Mouse (Mus musculus): ENCODE results near the gene Igfbp7.
A peak's percentile ranks its signal among the peaks of the same experiment; 100 is the strongest.

Gene Igfbp7

GRCm38 (mm10) chr5:77405455-77406057 lies 2.3 kb downstream of the Igfbp7 start:
- DNase-seq (ENCODE audit: low spot score), result no peak

DNA sequence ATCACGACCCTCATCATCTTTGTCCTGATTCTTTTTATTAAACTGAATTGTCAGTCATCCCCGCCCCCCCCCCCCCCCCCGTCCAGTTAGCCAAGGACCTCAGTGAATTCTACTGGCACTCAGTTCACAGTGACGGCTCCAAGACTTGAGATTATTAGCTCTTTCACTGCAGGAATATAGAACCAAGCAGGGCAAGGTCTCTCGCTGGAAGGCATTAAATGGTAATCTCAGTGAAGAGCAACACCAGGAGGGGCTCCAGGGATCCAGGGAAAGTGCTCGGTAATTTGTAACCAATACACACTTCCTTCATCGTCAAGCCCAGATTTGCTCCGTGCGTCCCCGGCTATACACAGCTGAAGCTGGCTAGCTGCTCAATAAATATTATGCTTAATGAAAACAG lies 2.9 kb downstream of the Igfbp7 start:
- no peak for DNase-seq (ENCODE audit: low spot score)

DNA sequence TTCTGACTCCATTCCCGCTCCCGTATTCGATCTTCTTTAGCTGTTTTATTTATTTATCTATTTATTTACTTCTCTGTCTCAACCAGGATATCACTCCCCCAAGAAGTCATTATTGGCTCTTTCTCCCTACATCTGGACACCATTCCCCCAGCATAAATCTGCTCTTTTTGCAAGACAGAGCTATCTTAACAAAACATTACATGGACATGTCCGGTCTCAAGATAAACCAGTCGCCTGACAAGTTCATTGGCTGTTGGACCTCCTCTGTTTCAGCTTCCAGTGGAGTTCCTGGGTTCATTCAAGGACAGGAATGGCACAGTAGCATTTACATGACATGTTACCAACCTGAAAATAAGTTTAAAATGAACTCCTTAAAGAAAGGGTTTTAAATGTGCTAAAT lies 4.9 kb downstream of the Igfbp7 start:
- DNase-seq (ENCODE audit: low spot score), result no peak

GRCm38 (mm10) chr5:77402137-77402536 lies 5.7 kb downstream of the Igfbp7 start:
- no peak for DNase-seq (ENCODE audit: low spot score)

DNA sequence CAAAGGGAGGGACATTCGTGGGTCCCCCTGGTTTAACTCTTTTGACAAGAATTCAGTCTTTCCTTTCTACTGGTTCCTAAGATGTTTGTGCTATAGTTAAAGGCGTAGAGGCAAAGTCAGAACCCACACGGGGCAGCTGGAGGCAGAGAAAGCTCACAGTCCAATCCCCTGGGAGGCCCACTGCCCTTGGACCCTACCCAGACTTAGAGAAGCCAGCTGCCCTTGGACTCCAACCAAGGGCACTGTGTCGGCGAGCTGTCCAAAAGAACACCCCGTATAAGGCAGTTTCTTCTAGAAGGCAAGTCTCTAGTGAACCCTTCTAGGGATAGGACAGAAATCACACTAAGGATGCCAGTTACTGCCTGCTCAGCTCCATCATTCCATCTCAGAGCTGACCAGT lies 7.0 kb downstream of the Igfbp7 start:
- no peak for DNase-seq (ENCODE audit: low spot score)

- DNase-seq (ENCODE audit: low spot score), result no peak
These were observed 7.7 kb downstream of the Igfbp7 start for GRCm38 (mm10) chr5:77400151-77400550.

DNA sequence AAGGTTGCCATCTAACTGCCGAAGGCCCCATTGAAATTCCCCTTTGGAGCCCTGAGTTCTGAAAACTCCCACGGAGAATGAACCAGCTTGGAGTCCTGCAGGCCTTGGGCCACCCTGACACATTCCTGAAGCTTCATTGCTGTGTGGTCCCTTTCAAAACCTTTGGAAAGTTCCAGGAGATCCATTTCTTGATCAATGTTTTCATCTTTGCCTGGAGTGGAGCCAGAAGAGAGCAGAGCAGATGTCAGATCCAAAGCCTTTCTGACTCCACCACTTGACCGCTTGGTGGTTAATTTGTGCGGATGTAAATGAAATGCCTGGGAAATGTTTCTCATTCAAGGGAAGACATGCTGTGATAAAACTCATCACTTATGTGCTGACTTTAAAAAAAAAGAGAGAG lies 8.8 kb downstream of the Igfbp7 start:
- DNase-seq (ENCODE audit: low spot score), result no peak

DNA sequence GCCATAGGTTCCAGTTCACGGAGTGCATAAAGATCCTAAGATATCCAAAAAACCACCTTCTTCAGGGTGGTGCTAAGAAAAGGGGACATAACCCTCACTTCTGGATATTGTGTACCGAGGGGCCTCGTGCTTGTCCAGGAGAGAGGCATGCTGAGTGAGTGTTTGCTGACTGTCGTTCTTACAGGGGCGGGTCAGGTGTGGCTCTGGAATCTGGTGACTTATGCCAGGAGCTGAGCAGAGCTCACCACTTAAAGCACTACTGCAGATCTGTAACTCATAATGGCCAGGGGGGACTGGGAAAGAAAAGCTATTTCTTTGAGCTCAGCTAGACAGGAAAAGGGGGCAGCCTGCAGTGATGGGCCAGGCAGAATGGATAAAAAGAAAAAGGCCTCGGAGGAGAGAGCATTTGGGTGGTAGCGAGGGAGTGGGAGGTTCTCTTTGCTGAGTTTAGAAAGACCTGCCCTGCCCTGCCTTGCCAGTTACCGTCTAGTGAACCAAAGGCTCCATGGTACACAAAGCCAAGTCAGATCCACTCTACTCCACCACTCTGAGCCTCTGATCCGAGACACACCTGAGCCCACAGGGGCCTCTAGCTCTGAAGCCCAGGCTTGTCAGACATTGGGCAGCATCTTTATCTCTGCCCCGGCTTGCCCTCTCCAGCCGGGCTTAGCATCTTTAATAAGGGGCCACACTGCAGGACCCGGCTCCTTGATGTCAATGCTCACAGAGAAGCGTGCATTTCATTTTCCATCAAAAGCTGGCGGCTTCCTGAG lies 9.4 kb downstream of the Igfbp7 start:
- no peak for DNase-seq (ENCODE audit: low spot score)

DNA sequence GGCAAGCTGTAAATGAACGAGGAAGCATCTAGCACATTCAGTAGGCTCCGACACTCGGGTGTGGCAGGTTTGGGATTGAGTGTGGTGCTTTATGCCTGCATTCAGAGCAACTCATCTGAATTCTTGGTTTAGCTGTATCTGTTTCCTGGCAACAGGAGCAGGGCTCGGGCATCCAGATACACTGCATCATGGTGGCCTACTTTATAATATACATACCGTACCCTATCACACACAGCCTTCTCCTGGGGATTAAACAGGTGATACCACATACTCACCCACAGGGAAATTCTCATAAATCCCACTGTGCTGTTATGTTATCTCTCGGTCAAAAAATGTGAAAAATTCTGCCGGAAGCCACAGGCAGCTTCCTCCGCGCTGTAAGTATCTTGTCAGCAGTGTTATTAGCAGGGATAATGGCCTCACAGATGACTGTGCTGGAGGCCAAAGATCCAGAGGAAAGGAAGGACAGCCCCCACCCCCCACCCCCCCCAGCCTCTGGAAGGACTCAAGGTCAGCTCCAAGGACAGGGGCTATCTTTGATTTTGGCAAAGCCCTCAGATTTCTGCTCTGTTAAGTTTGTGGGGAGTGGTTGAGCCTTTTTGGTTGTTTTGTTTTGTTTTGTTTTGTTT lies 13.7 kb downstream of the Igfbp7 start:
- DNase-seq (ENCODE audit: low spot score), result no peak

DNA sequence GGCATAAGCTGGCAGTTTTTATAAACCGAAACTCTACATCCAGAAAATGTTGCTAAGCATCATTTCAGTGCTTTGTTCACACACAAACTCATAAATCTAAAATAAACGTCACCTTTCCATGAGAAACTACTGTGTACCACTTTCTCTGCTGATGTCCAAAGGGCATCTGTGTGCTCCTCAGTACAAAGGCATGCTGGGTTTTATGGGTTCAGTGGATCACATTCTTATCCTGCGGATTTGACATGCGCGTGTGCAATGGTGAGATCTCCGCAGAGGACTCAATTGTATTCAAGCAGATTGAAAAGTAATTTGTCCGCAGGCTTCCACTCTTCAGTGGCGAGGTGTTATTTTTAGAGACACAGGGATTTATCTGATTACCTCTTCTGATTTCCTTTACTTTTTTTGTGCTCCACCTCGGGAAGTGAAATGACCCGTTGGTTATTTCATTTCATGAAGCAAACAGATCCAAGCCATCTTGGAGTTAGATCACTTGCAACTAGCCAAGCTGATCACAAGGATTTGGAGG lies 14.7 kb downstream of the Igfbp7 start:
- no peak for DNase-seq (ENCODE audit: low spot score)

GRCm38 (mm10) chr5:77390272-77390671 lies 17.6 kb downstream of the Igfbp7 start:
- DNase-seq (ENCODE audit: low spot score), result no peak

- no peak for DNase-seq (ENCODE audit: low spot score)
These were observed 19.5 kb downstream of the Igfbp7 start for GRCm38 (mm10) chr5:77388359-77388758.

- no peak for DNase-seq (ENCODE audit: low spot score)
These were observed 20.5 kb downstream of the Igfbp7 start for GRCm38 (mm10) chr5:77387414-77387704.

DNA sequence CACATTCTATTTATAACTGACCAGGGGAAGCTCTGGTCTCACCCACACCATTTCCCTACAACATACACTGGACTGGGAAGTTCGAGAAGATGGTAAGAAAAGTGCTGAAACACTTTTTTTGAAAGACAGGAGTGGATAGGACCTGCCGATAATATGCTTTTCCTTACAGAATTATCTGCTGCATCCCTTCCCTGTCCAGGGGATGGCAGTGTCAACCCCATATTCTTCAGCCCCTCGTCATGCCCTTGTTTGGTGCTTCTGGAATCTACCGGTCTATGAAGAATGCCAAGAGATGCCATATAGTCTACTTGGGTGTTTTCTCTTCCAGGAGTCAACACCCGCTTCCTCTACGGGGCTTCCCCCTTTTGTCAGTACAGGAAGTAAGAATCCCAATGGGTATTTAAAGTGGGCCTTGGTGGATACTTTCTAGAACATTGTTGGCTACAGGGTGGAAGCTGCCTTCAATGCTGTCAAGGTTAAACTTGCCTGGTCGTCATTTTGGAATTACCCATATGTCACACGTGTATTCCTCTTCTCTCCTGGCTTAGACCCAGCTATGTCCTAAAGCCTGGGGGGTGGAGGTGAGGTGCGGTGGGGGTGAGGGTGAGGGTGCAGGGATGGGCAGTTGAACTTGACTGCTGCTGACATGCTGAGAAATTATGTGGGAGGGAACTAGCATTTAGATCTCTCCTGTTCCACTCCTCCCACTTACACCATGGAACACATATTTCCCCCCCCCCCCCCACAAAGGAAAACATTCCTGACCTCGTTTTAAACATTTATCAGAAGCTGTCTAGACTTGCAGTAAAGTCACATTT lies 21.0 kb downstream of the Igfbp7 start:
- no peak for DNase-seq (ENCODE audit: low spot score)

DNA sequence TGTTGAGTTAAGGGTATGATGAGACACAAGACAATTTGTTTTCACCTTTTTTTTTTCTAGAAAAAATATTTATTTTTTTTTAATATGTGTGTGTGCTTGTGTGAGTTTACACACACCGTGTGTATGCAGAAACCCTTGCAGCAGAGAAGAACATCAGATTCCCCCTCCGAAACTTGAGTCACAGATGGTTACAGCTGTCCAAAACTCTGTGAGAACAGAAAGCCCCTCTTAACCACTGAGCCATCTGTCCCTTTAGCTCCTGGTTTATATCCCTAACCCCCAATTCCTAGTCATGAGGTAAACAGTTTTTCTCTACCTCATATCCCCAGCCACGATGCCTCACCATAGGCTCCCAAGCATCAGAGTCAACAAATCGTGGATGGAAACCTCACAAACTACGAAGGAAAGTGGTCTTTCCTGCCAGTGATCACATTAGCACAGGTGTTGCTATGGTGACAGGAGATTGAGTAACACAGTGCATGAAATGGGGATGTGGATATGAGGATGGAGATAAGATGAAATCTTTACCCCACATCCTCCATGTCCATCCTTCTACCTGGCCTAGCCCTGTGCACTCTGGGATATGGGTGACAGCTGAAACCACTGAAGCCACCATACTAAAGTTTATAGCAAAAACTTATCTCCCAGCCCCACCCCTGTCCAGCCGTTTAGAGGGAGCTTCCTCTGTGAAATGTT lies 21.8 kb downstream of the Igfbp7 start:
- no peak for DNase-seq (ENCODE audit: low spot score)

DNA sequence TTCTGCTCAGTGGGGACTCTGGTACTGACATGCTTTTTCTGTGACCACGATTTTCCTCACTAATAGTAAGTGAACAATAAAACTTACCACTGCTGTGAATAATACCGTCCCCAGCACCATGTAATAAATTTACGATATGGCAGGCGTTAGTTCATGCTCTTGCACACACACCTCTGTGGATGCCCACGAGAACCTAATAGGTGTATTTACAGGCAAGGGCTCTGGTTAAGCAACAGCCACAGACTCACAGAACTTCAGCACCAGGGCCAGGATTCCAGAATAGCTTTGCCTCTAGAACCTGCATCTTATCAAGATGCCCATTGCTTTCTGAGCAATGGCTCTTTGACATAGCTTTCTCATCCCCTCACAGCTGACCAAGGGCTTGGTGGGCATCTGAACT lies 22.6 kb downstream of the Igfbp7 start:
- DNase-seq (ENCODE audit: low spot score), result no peak

DNA sequence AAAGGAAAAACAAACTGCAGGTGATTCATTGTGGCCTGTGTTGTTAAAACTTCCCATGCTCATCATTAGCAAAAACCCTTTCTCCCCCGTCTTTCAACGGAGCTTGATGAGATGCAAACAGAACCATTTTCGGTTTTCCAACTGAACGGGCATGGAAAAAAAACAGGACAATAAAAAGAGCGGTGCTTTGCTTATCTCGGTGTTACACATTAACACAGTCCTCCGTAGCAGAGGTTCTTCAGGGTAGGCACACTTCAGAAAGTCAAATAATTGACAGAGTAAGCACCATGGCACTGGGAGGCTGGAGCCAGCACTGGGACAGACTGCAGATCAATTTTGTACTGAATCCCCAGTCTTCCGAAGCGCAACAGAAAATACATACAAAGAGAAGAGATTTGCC lies 23.1 kb downstream of the Igfbp7 start:
- DNase-seq (ENCODE audit: low spot score), result no peak

DNA sequence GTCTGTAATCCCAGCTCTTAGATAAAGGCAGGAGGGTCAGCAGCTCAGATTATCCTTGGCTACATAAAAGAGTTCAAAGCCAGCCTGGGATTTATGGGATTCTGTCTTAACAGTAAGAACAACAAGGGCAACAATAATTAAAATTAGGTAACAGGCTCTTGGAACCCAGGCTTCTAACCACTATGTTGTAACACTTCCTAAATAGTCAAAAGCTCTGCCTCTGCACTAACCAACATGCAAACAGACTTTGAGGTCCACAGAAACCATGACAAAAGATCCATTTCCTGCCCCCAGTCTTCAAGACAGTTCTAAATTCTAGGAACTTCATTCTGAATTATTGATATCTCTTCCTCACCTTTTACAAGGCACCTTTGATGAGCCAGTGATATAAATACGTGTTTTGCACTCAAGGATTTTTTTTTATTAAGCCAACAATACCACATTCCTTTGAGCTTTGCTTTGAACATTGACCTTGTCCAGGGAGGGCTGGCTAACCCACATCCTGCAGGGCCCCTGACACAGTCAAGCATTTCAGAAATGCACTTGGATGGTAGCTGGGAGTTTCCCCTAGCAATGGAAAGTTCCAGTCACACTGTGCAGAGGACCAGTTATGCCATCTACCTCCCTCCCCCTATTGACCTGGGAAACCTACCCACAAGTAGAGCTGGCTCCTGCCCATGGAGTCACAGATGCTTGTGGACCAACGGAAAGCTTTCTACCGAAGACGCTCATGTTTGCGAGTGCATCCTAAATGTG lies 23.9 kb downstream of the Igfbp7 start:
- no peak for DNase-seq (ENCODE audit: low spot score)

GRCm38 (mm10) chr5:77381686-77382085 lies 26.2 kb downstream of the Igfbp7 start:
- peak; percentile 22 for DNase-seq (ENCODE audit: low spot score)

GRCm38 (mm10) chr5:77381283-77381682 lies 26.6 kb downstream of the Igfbp7 start:
- DNase-seq (ENCODE audit: low spot score), result no peak

GRCm38 (mm10) chr5:77380321-77380901 lies 27.4 kb downstream of the Igfbp7 start:
- DNase-seq (ENCODE audit: low spot score), result peak; percentile 80

Data from retina, embryonic 14.5 days (tissue).